Mouse (Mus musculus) megakaryocyte, embryonic 14.5 days (primary cell): Measurements from ENCODE around the gene Sf1.

Experiments used
- FLI1 ChIP-seq: IDR thresholded peaks from 2 replicates; pipeline ENCODE4 v1.6.1; 2012; ENCODE audit warnings: low read length, inconsistent platforms, mixed read lengths
- GATA1 ChIP-seq: IDR thresholded peaks from 3 replicates; pipeline ENCODE4 v1.6.1; 2012; ENCODE audit warnings: mixed read lengths, low read length, inconsistent platforms, borderline replicate concordance

DNA sequence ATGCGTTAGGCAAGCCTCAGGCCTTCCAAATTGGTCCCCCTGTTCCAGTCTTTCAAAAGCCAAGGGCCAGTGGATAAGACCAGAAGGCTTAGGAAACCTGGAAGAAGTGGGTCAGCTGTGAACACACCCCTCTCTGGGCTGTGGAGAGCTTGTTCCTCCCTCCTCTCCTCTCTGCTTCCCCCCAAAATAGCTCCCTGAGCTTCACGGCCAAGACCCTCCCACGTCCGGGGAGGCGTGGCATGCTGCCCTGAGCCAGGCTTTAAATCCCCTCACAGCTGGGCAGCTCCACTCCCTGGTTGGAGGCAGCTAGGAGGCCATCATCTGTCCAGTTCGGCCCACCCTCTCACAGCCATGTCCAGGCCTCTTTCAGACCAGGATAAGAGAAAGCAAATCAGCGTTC is 20.6 kb downstream of the Sf1 start, which contains the start of gene Pygm:
- no peak for TF ChIP-seq GATA1
- no peak for TF ChIP-seq FLI1
